Mouse (Mus musculus) regulatory T cell (primary cell): ENCODE results near the gene Tex52.

ENCODE experiments used
- in situ Hi-C: fragments of 300-600 bp; cut with MboI, MseI; formaldehyde crosslinking; loops from one replicate; pipeline ENCODE4 v1.15.1; 2025; ENCODE audit warnings: high pct_unique_total_duplicates

The Tex52 gene

GRCm38 (mm10) chr6:128429300-128429699 is 54.0 kb downstream of the Tex52 start:
- in situ Hi-C loops: no loop called here

- in situ Hi-C loops: no loop called here
These were observed 54.6 kb downstream of the Tex52 start for GRCm38 (mm10) chr6:128429826-128430225.

- in situ Hi-C loops: no loop called here
These were observed 57.2 kb downstream of the Tex52 start for GRCm38 (mm10) chr6:128432356-128432915.

GRCm38 (mm10) chr6:128433566-128433965 is 58.3 kb downstream of the Tex52 start:
- in situ Hi-C loops: no loop called here
